Mouse (Mus musculus): ENCODE results near the gene Synj2.

Gene Synj2

DNA sequence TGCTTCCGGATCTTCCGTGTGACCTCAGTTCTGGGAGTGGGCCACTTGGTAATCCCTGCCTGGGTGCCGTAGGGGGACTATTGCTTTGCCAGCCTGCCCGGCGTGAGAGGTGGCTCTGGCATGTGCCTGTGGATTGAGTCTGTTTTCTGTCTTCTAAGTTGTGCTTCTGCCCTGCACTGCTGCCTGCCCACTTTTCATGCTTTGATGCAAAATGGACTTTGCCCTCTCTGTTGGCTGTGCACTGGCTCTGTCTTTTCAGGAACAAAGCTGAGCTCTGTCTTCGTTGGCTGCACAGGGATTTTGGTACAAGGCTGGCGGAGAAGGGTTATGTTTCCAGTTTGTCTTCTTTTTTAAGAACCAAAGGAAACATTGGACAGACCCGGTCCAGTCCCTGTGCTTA is 95.4 kb downstream of the Synj2 start:
- in situ Hi-C loops (cut with MboI, MseI), result no loop called here

DNA sequence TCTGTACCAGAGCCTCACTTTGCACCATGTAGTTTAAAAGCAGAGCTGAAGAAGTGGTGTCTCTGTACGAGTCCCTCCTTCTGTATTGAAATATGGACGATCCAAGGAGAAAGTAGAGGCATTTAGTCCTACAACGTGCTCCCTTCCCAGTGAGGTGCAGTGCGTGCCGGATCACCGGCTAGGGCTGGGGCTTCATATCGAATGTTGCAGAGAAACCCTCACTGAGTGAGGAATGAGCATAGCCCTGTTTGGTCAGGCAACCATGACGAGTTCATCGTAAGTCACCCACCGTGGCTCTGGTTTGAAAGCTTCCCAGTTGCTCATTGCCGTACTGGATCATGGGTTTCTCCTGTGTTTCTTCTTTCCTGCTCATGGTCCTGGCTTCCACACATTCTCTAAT is 95.8 kb downstream of the Synj2 start:
- in situ Hi-C loops (cut with MboI, MseI), result no loop called here

DNA sequence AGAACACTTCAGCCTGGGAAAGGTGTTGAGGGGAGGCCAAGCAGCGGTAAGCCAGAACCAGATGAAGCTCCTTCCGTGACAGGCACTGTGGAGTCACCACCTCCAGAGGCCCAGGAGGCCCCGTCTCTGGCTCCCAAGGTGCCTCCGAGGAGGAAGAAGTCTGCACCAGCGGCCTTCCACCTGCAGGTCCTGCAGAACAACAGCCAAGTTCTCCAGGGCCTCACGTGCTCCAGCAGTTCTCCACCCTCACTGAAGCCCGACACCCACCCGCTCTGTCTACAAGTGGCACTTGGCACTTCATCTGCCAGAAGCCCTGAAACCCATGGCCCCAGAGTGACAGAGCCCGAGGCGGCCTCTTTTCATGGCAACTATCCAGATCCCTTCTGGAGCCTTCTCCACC is 96.4 kb downstream of the Synj2 start:
- in situ Hi-C loops (cut with MboI, MseI), result no loop called here

DNA sequence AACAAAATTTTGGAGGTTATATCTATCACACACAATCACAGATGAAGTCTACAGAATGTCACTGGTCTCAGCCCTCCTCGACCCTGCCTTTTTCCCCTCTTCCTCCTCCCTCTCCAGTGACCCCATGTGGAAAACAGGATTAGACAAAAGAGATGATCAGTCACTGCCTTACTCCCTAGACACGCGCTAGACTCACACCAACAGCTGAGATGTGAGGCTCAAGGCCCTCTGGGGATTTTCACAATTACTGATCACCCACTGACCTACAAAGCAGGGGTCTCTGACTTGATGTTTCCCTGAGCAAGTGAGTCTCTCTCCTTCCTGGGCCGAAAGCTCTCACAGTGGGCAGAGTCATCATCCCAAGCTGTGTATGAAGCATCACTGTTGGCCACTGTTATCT is 111.7 kb downstream of the Synj2 start:
- in situ Hi-C loops (cut with MboI, MseI), result no loop called here

DNA sequence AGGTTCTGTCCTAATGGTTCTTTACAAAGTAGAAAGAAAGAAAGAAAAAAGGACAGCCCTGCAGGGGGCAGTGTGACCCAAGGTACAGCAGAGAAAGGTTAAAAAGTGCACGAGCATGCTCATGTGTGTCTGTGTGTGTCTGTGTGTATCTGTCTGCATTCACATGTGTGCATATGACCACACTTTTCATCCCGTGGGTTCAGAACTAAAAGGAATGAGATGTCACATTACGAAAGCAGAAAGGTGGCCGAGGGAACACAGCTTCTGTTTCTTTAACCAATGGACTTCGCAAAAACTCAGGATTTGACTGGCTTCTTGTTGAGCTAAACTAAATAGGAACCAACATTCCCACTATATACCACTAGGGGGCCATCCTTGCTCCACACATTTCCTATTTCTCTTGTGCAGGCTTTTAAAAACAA is 113.9 kb downstream of the Synj2 start:
- in situ Hi-C loops (cut with MboI, MseI), result no loop called here

DNA sequence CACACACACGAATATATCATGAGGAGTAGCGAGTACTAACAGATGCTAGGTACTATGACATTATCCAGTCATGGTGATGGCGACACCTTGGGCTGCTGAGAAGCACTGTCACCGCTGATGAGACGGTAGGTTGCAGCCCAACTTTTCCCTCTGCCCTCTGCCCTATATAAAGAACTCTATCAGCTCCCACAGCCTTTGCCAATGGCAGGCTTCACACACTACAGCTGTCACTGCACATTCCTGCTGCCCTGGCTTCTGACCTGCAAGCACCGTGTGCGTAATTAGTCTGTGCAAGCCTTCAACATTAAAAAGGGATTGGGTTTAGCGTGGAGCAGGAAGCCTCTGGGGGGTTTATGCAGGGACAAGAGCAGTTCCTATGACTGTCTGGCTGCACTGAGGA is 121.7 kb downstream of the Synj2 start:
- in situ Hi-C loops (cut with MboI, MseI), result no loop called here

DNA sequence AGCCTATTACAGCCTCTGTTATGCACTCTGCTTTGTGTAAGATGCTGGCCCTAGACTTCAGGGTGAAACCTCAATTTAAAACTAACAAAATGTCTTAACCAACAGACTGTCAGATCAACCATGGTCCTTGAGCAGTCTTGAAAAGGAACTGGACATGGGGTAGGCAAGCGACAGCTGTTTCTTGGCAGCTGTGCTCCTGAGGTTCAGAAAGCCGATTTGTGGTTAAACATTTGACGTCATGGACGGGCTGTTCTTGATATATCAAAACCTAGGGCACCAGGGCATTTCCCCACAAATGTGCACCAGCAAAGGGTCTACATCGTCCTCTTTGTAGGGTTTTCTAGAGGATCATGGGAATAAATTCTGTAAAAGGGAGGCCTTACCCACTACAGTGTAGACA is 122.5 kb downstream of the Synj2 start:
- in situ Hi-C loops (cut with MboI, MseI), result no loop called here

DNA sequence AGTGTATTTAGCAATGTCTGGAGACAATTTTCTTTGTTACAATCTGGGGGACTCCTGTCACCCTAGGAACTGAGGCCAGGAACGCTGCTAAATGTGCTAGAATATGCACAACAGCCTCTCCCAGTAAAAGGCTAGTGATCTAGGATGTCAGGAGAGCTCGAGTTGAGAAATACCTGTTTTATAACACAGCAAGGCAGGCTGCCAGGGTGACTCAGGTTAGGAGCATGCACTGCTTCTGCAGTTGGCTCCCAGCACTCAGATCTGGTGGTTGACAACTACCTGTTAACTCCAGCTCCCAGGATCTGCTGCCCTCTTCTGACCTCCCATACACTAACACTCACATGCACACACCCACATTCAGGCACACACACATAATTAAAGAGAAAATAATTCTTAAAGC is 124.9 kb downstream of the Synj2 start:
- in situ Hi-C loops (cut with MboI, MseI), result no loop called here

DNA sequence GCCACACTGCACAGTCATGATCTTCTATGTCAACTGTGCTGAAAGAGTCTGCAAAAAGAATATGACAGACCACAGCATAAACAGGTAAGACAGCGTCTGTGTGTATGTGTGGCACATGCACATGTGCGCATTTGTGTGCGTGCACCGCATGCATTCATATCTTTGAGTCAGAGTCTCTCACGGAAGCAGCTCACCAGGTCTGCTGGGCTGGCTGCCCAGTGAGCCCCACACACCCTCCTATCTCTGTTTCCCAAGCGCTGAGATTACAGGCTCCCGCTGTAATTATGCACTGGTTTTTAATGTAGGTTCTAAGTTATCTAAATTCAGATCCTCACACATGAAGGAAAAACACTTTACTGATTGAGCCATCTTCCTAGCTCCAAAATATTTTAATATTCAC is 126.5 kb downstream of the Synj2 start:
- in situ Hi-C loops (cut with MboI, MseI), result no loop called here

DNA sequence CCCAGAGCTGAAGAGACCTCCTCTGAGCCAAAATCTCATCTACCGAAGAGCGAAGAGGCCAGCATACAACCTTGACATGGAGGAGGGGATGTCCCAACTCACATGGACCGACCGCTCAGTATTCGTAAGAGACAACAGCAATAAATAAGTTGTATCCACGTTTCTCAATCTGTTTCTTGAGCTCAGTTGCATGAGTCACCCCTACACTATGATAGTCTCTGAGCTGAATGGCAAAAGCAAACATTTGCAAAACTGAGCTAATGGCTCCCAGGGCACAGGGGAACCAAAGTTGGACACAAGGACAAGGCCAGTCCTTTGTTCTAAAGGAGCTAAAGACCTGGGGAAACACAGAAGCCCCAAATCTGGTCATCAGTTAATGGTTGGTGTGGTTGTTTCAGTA is 128.8 kb downstream of the Synj2 start:
- in situ Hi-C loops (cut with MboI, MseI), result no loop called here

DNA sequence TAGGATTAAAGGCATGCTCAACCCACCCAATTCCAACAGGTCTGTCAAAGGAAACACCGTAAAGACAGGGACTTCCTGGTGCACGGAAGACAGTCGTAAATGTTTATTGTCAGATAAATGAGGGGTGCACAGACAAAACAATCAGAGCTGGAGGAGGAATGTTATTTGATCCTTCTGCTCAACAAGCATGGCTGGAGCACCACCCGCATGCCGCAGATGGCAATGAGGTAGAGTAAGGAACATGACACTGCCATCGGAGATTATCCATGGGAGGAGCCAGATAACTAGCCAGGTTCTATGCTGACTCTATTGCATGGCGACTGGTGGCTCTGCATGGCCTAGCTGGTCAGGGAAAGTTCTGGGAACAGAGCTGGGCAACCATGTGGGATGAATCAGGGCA is 132.3 kb downstream of the Synj2 start:
- in situ Hi-C loops (cut with MboI, MseI), result no loop called here

DNA sequence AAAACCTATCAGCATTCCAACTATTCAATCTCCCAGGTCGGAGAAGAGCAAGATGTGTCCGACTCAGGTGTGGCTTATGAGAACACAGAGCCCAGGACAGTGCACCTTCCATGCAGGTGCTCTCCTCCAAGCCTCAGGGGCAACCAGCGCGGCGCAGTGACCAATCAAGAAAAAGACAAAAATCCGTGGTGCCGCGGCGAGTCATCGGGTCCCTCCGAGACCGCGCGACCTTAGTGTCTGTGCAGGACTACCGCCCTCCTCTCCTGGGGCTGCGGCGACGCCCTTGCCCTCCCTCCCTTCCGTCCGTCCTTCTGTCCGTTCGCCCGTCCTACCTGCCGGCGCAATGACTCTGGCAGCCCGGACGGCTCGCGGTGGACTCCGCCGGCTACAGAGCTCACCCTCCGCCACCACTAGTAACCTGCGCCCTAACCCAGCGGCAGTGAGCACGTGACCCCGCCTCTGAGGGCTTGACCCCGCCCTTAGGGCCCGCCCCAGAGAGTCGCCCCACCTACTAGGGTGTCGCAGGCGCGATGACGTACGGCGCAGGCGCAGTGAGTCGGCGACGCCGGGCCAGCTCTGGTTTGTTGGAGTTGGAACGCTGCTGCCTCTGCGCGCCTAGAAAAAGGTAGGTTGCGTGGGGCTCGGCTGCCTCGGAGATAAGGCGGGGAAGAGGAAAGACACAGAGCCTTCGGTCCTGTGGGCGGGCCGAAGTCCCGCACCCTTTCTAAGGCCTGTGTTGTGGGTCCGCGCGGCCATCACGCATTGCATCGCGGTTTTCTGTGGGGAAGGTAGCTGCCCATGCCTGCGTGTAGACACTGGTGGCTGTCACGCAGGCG is 138.4 kb downstream of the Synj2 start, which contains the start of the genes Serac1 and Gtf2h5:
TSS of gene Serac1 (minus strand) at position 455 of the 836 bp plus-strand sequence.
TSS of gene Gtf2h5 (plus strand) at position 500 of the 836 bp plus-strand sequence.
- in situ Hi-C loops (cut with MboI, MseI), result loop anchor here (25.0 kb wide), 1 partner anchor 308 kb away; no protein-coding TSS in a partner anchor

DNA sequence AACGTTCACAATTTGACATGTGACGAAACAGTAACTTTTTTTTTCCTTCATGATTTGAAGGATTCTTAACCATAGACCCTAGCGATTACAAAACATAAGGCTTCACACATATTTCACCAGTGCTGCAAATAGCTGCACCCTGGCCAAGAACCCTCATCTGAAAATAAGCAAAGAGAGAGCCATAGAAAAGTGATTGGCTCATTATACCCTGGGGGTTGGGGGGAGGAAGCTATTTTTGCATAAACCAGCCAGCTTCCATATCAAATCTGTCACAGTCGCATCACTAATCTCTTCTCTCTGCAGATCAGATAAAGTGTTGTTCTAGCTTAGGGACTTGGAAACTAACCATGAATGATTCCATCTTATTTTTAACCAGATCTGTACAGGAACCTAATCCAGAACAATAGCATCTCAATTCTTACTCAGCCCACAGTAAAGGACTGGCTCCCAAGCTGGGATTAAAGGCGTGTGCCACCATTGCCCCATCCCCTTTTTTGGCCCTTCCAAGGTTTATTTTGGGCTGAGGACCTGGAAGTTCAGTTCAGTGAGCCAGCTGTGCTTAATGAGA is 142.3 kb downstream of the Synj2 start:
- in situ Hi-C loops (cut with MboI, MseI), result loop anchor here (25.0 kb wide), 1 partner anchor 304 kb away; no protein-coding TSS in a partner anchor

DNA sequence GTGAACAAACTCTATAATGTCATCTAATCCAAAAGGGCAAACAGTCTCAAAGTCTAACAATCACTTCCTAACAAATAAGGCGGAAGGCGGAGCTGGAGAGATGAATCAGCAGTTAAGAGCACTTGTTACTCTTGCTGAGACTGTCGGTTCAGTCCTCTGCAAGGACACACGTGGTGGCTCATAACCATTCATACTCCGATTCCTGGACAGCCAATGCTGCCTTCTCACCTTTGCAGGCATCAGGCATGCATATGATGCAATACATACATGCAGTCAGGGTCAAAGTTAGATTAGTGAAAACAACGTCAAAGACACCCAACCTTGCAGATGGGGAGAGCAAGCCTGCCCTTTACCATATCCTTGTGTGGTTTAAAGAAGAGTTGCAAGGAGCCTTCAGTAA is 150.5 kb downstream of the Synj2 start:
- in situ Hi-C loops (cut with MboI, MseI), result loop anchor here (10.0 to 25.0 kb wide), 2 partner anchors 296 to 453 kb away; no protein-coding TSS in a partner anchor
